Mouse (Mus musculus) macrophage (primary cell): ENCODE results near the gene Ralgds. TPM values are rescaled to one million over a fixed set of nuclear protein-coding genes. Genes with fewer than 3 reads are reported as not detected.

Source experiments
- polyA plus RNA-seq: library from polyadenylated mRNA; stranded (reverse); fragments of 250-400 nt; gene quantifications from 3 replicates; pipeline ENCODE4 v1.2.4, GENCODE M21; 2018; ENCODE audit warnings: inconsistent platforms

Gene Ralgds
- polyA plus RNA-seq, 1 experiment from 2014 or later = 47.0 TPM

Other genes starting within 250 kb of the Ralgds start
- gene Ppp1r26, start 66.3 kb upstream of the Ralgds start, polyA plus RNA-seq = 0.14 to 0.25 TPM (median 0.14 TPM) in 3 replicates
- not detected in 3 replicates for gene 1700007K13Rik, start 46.8 kb upstream of the Ralgds start, polyA plus RNA-seq
- gene Mrps2, start 45.1 kb upstream of the Ralgds start, polyA plus RNA-seq = 21.3 to 32.9 TPM (median 31.3 TPM) in 3 replicates
- gene Gbgt1, start 16.2 kb upstream of the Ralgds start, polyA plus RNA-seq = 5.3 to 10.9 TPM (median 10.7 TPM) in 3 replicates
- 4.6 to 7.7 TPM (median 6.7 TPM) in 3 replicates for gene Gm10134, start 7.0 kb upstream of the Ralgds start, polyA plus RNA-seq
- gene Cel, start 50.3 kb downstream of the Ralgds start, polyA plus RNA-seq = not detected in 3 replicates
- gene Gtf3c5, start 70.6 kb downstream of the Ralgds start, polyA plus RNA-seq = 10.4 to 14.6 TPM (median 10.5 TPM) in 3 replicates
- 0.10 TPM in 1 of 3 replicates, not detected in the others for gene Gfi1b, start 108.9 kb downstream of the Ralgds start, polyA plus RNA-seq
- gene Tsc1, start 128.1 kb downstream of the Ralgds start, polyA plus RNA-seq = 11.4 to 16.4 TPM (median 15.1 TPM) in 3 replicates
- 11.7 to 25.3 TPM (median 13.8 TPM) in 3 replicates for gene Spaca9, start 186.6 kb downstream of the Ralgds start, polyA plus RNA-seq
- 5.3 to 14.5 TPM (median 9.7 TPM) in 3 replicates for gene Ak8, start 187.0 kb downstream of the Ralgds start, polyA plus RNA-seq